Mouse (Mus musculus): ENCODE data around the gene Tmtc2.

DNA sequence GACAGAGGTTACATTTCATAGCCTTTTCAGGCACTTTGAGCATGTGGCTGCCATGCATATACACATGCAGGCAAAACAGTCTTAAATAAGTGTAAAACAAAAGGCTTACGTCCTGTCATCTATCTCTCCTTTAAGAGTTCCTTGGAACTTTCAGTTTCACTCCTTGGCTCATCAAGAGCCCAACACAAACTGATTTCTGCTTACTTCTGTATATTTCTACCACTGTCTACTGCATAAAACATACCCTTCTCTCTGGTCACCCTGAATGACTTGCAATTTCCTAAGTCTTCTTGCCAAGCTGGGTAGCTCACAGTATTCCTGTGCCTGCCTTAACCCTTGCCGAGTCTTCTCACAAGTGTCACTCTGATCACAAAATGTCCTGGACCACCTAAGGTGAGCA lies 26.2 kb downstream of the Tmtc2 start:
- TF ChIP-seq SRF (IDR thresholded peaks at IDR 0.05; ENCODE audit: control insufficient read depth, insufficient read length, low read depth) (no peak), USF1 (IDR thresholded peaks at IDR 0.05; ENCODE audit: low read depth) (no peak), POLR2A (IDR thresholded peaks at IDR 0.05; ENCODE audit: insufficient read length, low read depth) (no peak), MYOG (IDR thresholded peaks at IDR 0.05; ENCODE audit: control insufficient read depth in 1 of 3, insufficient read depth in 1 of 3, insufficient read length in 2 of 3, low read depth in 2 of 3) (no peak)
